Mouse (Mus musculus) heart, embryonic 10.5 days (tissue): ENCODE measurements around the gene Col9a1. TPM values are rescaled to one million over a fixed set of nuclear protein-coding genes. Genes with fewer than 3 reads are reported as not detected.

Source experiments
- DNase-seq: peaks from one replicate; pipeline ENCODE4 v3.0.0-alpha.2; 2017; ENCODE audit warnings: low spot score
- H3K27ac ChIP-seq: fragments of 300-500 bp; sonication (generic); 2 replicates; pipeline ENCODE4 v1.5.1; 2016; ENCODE audit warnings: mild to moderate bottlenecking
- H3K27me3 ChIP-seq: fragments of 300-500 bp; sonication (generic); 2 replicates; pipeline ENCODE4 v1.6.1; 2016; ENCODE audit warnings: mild to moderate bottlenecking; ENCODE audit not compliant: poor library complexity, insufficient read depth, severe bottlenecking
- H3K36me3 ChIP-seq: fragments of 300-500 bp; sonication (generic); 2 replicates; pipeline ENCODE4 v1.6.1; 2016; ENCODE audit warnings: mild to moderate bottlenecking, moderate library complexity
- H3K4me1 ChIP-seq: fragments of 300-500 bp; sonication (generic); 2 replicates; pipeline ENCODE4 v1.6.1; 2016; ENCODE audit warnings: mild to moderate bottlenecking
- H3K4me3 ChIP-seq: fragments of 300-500 bp; sonication (generic); 2 replicates; pipeline ENCODE4 v1.5.1; 2016; ENCODE audit warnings: mild to moderate bottlenecking, moderate library complexity
- H3K9me3 ChIP-seq: fragments of 300-500 bp; sonication (generic); 2 replicates; pipeline ENCODE4 v1.6.1; 2016; ENCODE audit warnings: mild to moderate bottlenecking, moderate library complexity
- WGBS: fragments of 180-500 bp; shearing (Covaris S2); methylation state at CpG from one replicate; pipeline ENCODE4 v1.1.7; 2016; 5-methylcytosine and 5-hydroxymethylcytosine counted together
- polyA plus RNA-seq: library from polyadenylated mRNA; unstranded; fragments of >200 nt; fragmentation: Nextera tagmentation; extraction: Ambion mirVana; gene quantifications from 2 replicates; pipeline ENCODE4 v1.2.1, GENCODE M21; 2016

The Col9a1 gene
- polyA plus RNA-seq: 19.4 and 48.7 TPM in 2 replicates

- no peak for DNase-seq
- Histone ChIP-seq H3K9me3 (no peaks in the 10 kb centered on the region), H3K4me1 (no peaks in the 10 kb centered on the region), H3K36me3 (no peaks in the 10 kb centered on the region), H3K4me3 (no peak within 1 kb of the TSS), H3K27me3 (no peaks in the 10 kb centered on the region), H3K27ac (no peak within 1 kb of the TSS)
- WGBS: 72% methylated on average over 6 of the region's 6 CpGs
These were observed at the start of gene Col9a1 for GRCm38 (mm10) chr1:24177224-24177851. TSS of gene Col9a1 (plus strand) at chr1:24177610.

GRCm38 (mm10) chr1:24127866-24128265, 49.5 kb upstream of the Col9a1 start:
- Histone ChIP-seq H3K27me3 (no peaks in the 10 kb centered on the region), H3K27ac (no peak overlapping the region), H3K36me3 (no peaks in the 10 kb centered on the region), H3K4me1 (no peaks in the 10 kb centered on the region), H3K4me3 (no peak overlapping the region), H3K9me3 (no peaks in the 10 kb centered on the region)
- 67% methylated on average over 6 of the region's 6 CpGs for WGBS
- no peak for DNase-seq

- no peak overlapping the region for H3K4me3 ChIP-seq
- WGBS: 40% methylated on average over 19 of the region's 19 CpGs
- H3K36me3 ChIP-seq: no peaks in the 10 kb centered on the region
- H3K27me3 ChIP-seq: no peaks in the 10 kb centered on the region
- no peak overlapping the region for H3K27ac ChIP-seq
- no peaks in the 10 kb centered on the region for H3K9me3 ChIP-seq
- H3K4me1 ChIP-seq: no peaks in the 10 kb centered on the region
- DNase-seq: no peak
These were observed 43.6 kb upstream of the Col9a1 start for GRCm38 (mm10) chr1:24133853-24134252.

GRCm38 (mm10) chr1:24134792-24135191, 42.6 kb upstream of the Col9a1 start:
- no peak for DNase-seq
- Histone ChIP-seq H3K36me3 (no peaks in the 10 kb centered on the region), H3K9me3 (no peaks in the 10 kb centered on the region), H3K27ac (no peak overlapping the region), H3K4me3 (no peak overlapping the region), H3K4me1 (no peaks in the 10 kb centered on the region), H3K27me3 (no peaks in the 10 kb centered on the region)
- WGBS: 6% methylated on average over 1 of the region's 1 CpGs

GRCm38 (mm10) chr1:24137133-24137532, 40.3 kb upstream of the Col9a1 start:
- Histone ChIP-seq H3K4me1 (no peaks in the 10 kb centered on the region), H3K9me3 (no peaks in the 10 kb centered on the region), H3K36me3 (no peaks in the 10 kb centered on the region), H3K27me3 (no peaks in the 10 kb centered on the region), H3K27ac (no peak overlapping the region), H3K4me3 (no peak overlapping the region)
- WGBS: 9% methylated on average over 3 of the region's 3 CpGs
- DNase-seq: peak; percentile 83

GRCm38 (mm10) chr1:24140555-24140954, 36.9 kb upstream of the Col9a1 start:
- no peaks in the 10 kb centered on the region for H3K27me3 ChIP-seq
- no peaks in the 10 kb centered on the region for H3K36me3 ChIP-seq
- H3K9me3 ChIP-seq: no peaks in the 10 kb centered on the region
- no peak overlapping the region for H3K4me3 ChIP-seq
- DNase-seq: no peak
- WGBS: 82% methylated on average over 6 of the region's 6 CpGs
- H3K27ac ChIP-seq: no peak overlapping the region
- H3K4me1 ChIP-seq: no peaks in the 10 kb centered on the region

- no peaks in the 10 kb centered on the region for H3K36me3 ChIP-seq
- H3K4me3 ChIP-seq: no peak overlapping the region
- H3K27ac ChIP-seq: no peak overlapping the region
- H3K4me1 ChIP-seq: no peaks in the 10 kb centered on the region
- no peak for DNase-seq
- no peaks in the 10 kb centered on the region for H3K27me3 ChIP-seq
- 84% methylated on average over 8 of the region's 8 CpGs for WGBS
- no peaks in the 10 kb centered on the region for H3K9me3 ChIP-seq
These were observed 33.9 kb upstream of the Col9a1 start for GRCm38 (mm10) chr1:24143504-24143903.

- H3K4me1 ChIP-seq: no peaks in the 10 kb centered on the region
- no peaks in the 10 kb centered on the region for H3K27me3 ChIP-seq
- 90% methylated on average over 5 of the region's 5 CpGs for WGBS
- H3K9me3 ChIP-seq: peaks cover 10% of the 10 kb centered on the region
- no peak for DNase-seq
- H3K36me3 ChIP-seq: no peaks in the 10 kb centered on the region
- no peak overlapping the region for H3K27ac ChIP-seq
- H3K4me3 ChIP-seq: no peak overlapping the region
These were observed 19.7 kb upstream of the Col9a1 start for GRCm38 (mm10) chr1:24157751-24158150.

- WGBS: 39% methylated on average over 6 of the region's 6 CpGs
- Histone ChIP-seq H3K4me3 (no peak overlapping the region), H3K36me3 (no peaks in the 10 kb centered on the region), H3K27me3 (no peaks in the 10 kb centered on the region), H3K9me3 (no peaks in the 10 kb centered on the region), H3K4me1 (no peaks in the 10 kb centered on the region), H3K27ac (no peak overlapping the region)
- DNase-seq: no peak
These were observed 8.0 kb upstream of the Col9a1 start for GRCm38 (mm10) chr1:24169410-24169809.

- Histone ChIP-seq H3K36me3 (no peaks in the 10 kb centered on the region), H3K9me3 (no peaks in the 10 kb centered on the region), H3K27ac (no peak overlapping the region), H3K4me3 (no peak overlapping the region), H3K4me1 (no peaks in the 10 kb centered on the region), H3K27me3 (no peaks in the 10 kb centered on the region)
- DNase-seq: no peak
- WGBS: 4% methylated on average over 4 of the region's 4 CpGs
These were observed 6.1 kb upstream of the Col9a1 start for GRCm38 (mm10) chr1:24171205-24171866.

- H3K4me1 ChIP-seq: no peaks in the 10 kb centered on the region
- H3K27me3 ChIP-seq: no peaks in the 10 kb centered on the region
- no peaks in the 10 kb centered on the region for H3K36me3 ChIP-seq
- no peak for DNase-seq
- no peak overlapping the region for H3K27ac ChIP-seq
- WGBS: 40% methylated on average over 1 of the region's 1 CpGs
- no peak overlapping the region for H3K4me3 ChIP-seq
- no peaks in the 10 kb centered on the region for H3K9me3 ChIP-seq
These were observed 5.5 kb upstream of the Col9a1 start for GRCm38 (mm10) chr1:24171898-24172297.

- no peak overlapping the region for H3K27ac ChIP-seq
- no peaks in the 10 kb centered on the region for H3K36me3 ChIP-seq
- 66% methylated on average over 3 of the region's 3 CpGs for WGBS
- DNase-seq: no peak
- no peak overlapping the region for H3K4me3 ChIP-seq
- no peaks in the 10 kb centered on the region for H3K9me3 ChIP-seq
- H3K27me3 ChIP-seq: no peaks in the 10 kb centered on the region
- no peaks in the 10 kb centered on the region for H3K4me1 ChIP-seq
These were observed 4.8 kb upstream of the Col9a1 start for GRCm38 (mm10) chr1:24172656-24173055.

- Histone ChIP-seq H3K9me3 (no peaks in the 10 kb centered on the region), H3K4me1 (no peaks in the 10 kb centered on the region), H3K27ac (no peak overlapping the region), H3K4me3 (no peak overlapping the region), H3K36me3 (no peaks in the 10 kb centered on the region), H3K27me3 (no peaks in the 10 kb centered on the region)
- WGBS: 77% methylated on average over 3 of the region's 3 CpGs
- DNase-seq: no peak
These were observed 1.6 kb upstream of the Col9a1 start for GRCm38 (mm10) chr1:24175761-24176160.

- Histone ChIP-seq H3K36me3 (no peaks in the 10 kb centered on the region), H3K4me3 (no peak overlapping the region), H3K4me1 (no peaks in the 10 kb centered on the region), H3K27me3 (no peaks in the 10 kb centered on the region), H3K9me3 (no peaks in the 10 kb centered on the region), H3K27ac (no peak overlapping the region)
- DNase-seq: no peak
- 74% methylated on average over 2 of the region's 2 CpGs for WGBS
These were observed 2.4 kb downstream of the Col9a1 start for GRCm38 (mm10) chr1:24179856-24180255.
